ENCODE assay signal across 15 mouse cellular contexts in genomic region chr10:45144038-45144817, GRCm38 (mm10). TPM values are rescaled to one million over a fixed set of nuclear protein-coding genes. Genes with fewer than 3 reads are reported as not detected.
"Had no signal": no experiment of that assay in that cellular context is flagged by ENCODE, and none has a peak within 500 bp of the region (broad histone marks: within the 10 kb centered on the region; RNA-seq: fewer than 3 reads in every experiment).

No protein-coding gene starts in this region.

- H3K4me2 ChIP-seq: limb, embryonic 13.5 days; midbrain, embryonic 12.5 days; neural tube, embryonic 13.5 days had no signal

- H3K9ac ChIP-seq: limb, embryonic 13.5 days; liver, embryonic 14.5 days; midbrain, embryonic 12.5 days; neural tube, embryonic 13.5 days had no signal

- DNase-seq: kidney, postnatal 4 days; left cerebral cortex, postnatal 4 days; lung, adult 18-20 months; retina, postnatal 1 day; right cerebral cortex, postnatal 4 days; spleen, adult 18-20 months; thymus, adult 18-20 months; thymus, postnatal 14 days had no signal

- H3K27me3 ChIP-seq: midbrain, embryonic 12.5 days; neural tube, embryonic 13.5 days had no signal

- H3K4me3 ChIP-seq: limb, embryonic 13.5 days; midbrain, embryonic 12.5 days; neural tube, embryonic 13.5 days had no signal

- H3K9me3 ChIP-seq: limb, embryonic 13.5 days; midbrain, embryonic 12.5 days; neural tube, embryonic 13.5 days had no signal

- ATAC-seq: midbrain, embryonic 16.5 days had no signal

- H3K27ac ChIP-seq: limb, embryonic 13.5 days; liver, embryonic 14.5 days; midbrain, embryonic 12.5 days; neural tube, embryonic 13.5 days had no signal

RNA-seq across cellular contexts. Expression of gene Popdc3, which starts 33.7 kb away (rescaled TPM):
- total RNA-seq: liver, adult 2 months; megakaryocyte-erythroid progenitor cell, adult 5-6 weeks had no signal
- polyA plus RNA-seq: liver, adult 2 months; midbrain, embryonic 12.5 days had no signal
